Mouse (Mus musculus): Measurements from ENCODE around the gene Sytl1. TPM values are rescaled to one million over a fixed set of nuclear protein-coding genes. Genes with fewer than 3 reads are reported as not detected.

The Sytl1 gene
- polyA plus RNA-seq, 1 experiment from 2014 or later = 0.84 TPM

GRCm38 (mm10) chr4:133229582-133229981 is 33.3 kb downstream of the Sytl1 start:
- Histone ChIP-seq H3K4me2 (no peak overlapping the region), H3K27me3 (ENCODE audit: insufficient read depth, low read length) (no peaks in the 10 kb centered on the region), H3K9ac (no peak overlapping the region), H3K4me3 (ENCODE audit: low read depth, low read length) (no peak overlapping the region), H3K4me1 (ENCODE audit: insufficient read depth) (no peaks in the 10 kb centered on the region), H3K36me3 (ENCODE audit: insufficient read depth) (no peaks in the 10 kb centered on the region), H3K9me3 (ENCODE audit: low read depth, low read length) (no peaks in the 10 kb centered on the region), H3K27ac (ENCODE audit: low read depth) (no peak overlapping the region)
- ATAC-seq (ENCODE audit: insufficient read depth) (no peak), DNase-seq (no peak)
- WGBS = 75% methylated on average over 8 of the region's 8 CpGs
- TF ChIP-seq CTCF (IDR thresholded peaks at IDR 0.05; ENCODE audit: low read depth) = no peak

GRCm38 (mm10) chr4:133227636-133228035 is 35.3 kb downstream of the Sytl1 start:
- no peak for TF ChIP-seq CTCF (IDR thresholded peaks at IDR 0.05; ENCODE audit: low read depth)
- DNase-seq (no peak), ATAC-seq (ENCODE audit: insufficient read depth) (no peak)
- H3K9me3 ChIP-seq (ENCODE audit: low read depth, low read length) = no peaks in the 10 kb centered on the region
- H3K27ac ChIP-seq (ENCODE audit: low read depth) = no peak overlapping the region
- no peaks in the 10 kb centered on the region for H3K27me3 ChIP-seq (ENCODE audit: insufficient read depth, low read length)
- no peaks in the 10 kb centered on the region for H3K36me3 ChIP-seq (ENCODE audit: insufficient read depth)
- no peak overlapping the region for H3K4me3 ChIP-seq (ENCODE audit: low read depth, low read length)
- no peak overlapping the region for H3K4me2 ChIP-seq
- no peak overlapping the region for H3K9ac ChIP-seq
- 72% methylated on average over 8 of the region's 8 CpGs for WGBS
- H3K4me1 ChIP-seq (ENCODE audit: insufficient read depth) = no peaks in the 10 kb centered on the region

GRCm38 (mm10) chr4:133226073-133226472 is 36.8 kb downstream of the Sytl1 start:
- Histone ChIP-seq H3K4me2 (no peak overlapping the region), H3K4me1 (ENCODE audit: insufficient read depth) (no peaks in the 10 kb centered on the region), H3K27ac (ENCODE audit: low read depth) (no peak overlapping the region), H3K9me3 (ENCODE audit: low read depth, low read length) (no peaks in the 10 kb centered on the region), H3K36me3 (ENCODE audit: insufficient read depth) (no peaks in the 10 kb centered on the region), H3K9ac (no peak overlapping the region), H3K4me3 (ENCODE audit: low read depth, low read length) (no peak overlapping the region), H3K27me3 (ENCODE audit: insufficient read depth, low read length) (no peaks in the 10 kb centered on the region)
- no peak for DNase-seq
- WGBS = 59% methylated on average over 10 of the region's 10 CpGs
- TF ChIP-seq CTCF (IDR thresholded peaks at IDR 0.05; ENCODE audit: low read depth) = no peak
- ATAC-seq (ENCODE audit: insufficient read depth) = no peak

GRCm38 (mm10) chr4:133223875-133224274 is 39.0 kb downstream of the Sytl1 start:
- H3K9ac ChIP-seq = no peak overlapping the region
- WGBS = 45% methylated on average over 5 of the region's 5 CpGs

GRCm38 (mm10) chr4:133221701-133222100 is 41.2 kb downstream of the Sytl1 start:
- H3K9me3 ChIP-seq (ENCODE audit: low read depth, low read length) = no peaks in the 10 kb centered on the region
- DNase-seq (no peak), ATAC-seq (ENCODE audit: insufficient read depth) (no peak)
- no peak overlapping the region for H3K4me2 ChIP-seq
- H3K4me3 ChIP-seq (ENCODE audit: low read depth, low read length) = no peak overlapping the region
- no peaks in the 10 kb centered on the region for H3K27me3 ChIP-seq (ENCODE audit: insufficient read depth, low read length)
- 80% methylated on average over 8 of the region's 8 CpGs for WGBS
- TF ChIP-seq CTCF (IDR thresholded peaks at IDR 0.05; ENCODE audit: low read depth) = no peak
- H3K27ac ChIP-seq (ENCODE audit: low read depth) = no peak overlapping the region
- H3K4me1 ChIP-seq (ENCODE audit: insufficient read depth) = no peaks in the 10 kb centered on the region; the same call in 1 of the 2 replicates
- no peak overlapping the region for H3K9ac ChIP-seq
- no peaks in the 10 kb centered on the region for H3K36me3 ChIP-seq (ENCODE audit: insufficient read depth)

More at GRCm38 (mm10) chr4:133223875-133224274, 39.0 kb downstream of the Sytl1 start:
- TF ChIP-seq CTCF (IDR thresholded peaks at IDR 0.05; ENCODE audit: low read depth) = no peak
- no peaks in the 10 kb centered on the region for H3K27me3 ChIP-seq (ENCODE audit: insufficient read depth, low read length)
- no peaks in the 10 kb centered on the region for H3K9me3 ChIP-seq (ENCODE audit: low read depth, low read length)
- ATAC-seq (ENCODE audit: insufficient read depth) = no peak
- H3K4me1 ChIP-seq (ENCODE audit: insufficient read depth) = no peaks in the 10 kb centered on the region; the same call in 1 of the 2 replicates
- no peak overlapping the region for H3K4me2 ChIP-seq
- no peak overlapping the region for H3K4me3 ChIP-seq (ENCODE audit: low read depth, low read length)
- no peaks in the 10 kb centered on the region for H3K36me3 ChIP-seq (ENCODE audit: insufficient read depth)
- H3K27ac ChIP-seq (ENCODE audit: low read depth) = 0 out of 2 replicates have a peak overlapping the region, but pooled peaks have one; percentile 2
- DNase-seq = peak; percentile 50

- 3% methylated on average over 25 of the region's 25 CpGs for WGBS
- Histone ChIP-seq H3K27ac (ENCODE audit: low read depth) (no peak overlapping the region), H3K27me3 (ENCODE audit: insufficient read depth, low read length) (no peaks in the 10 kb centered on the region), H3K9ac (peak overlapping the region; percentile 49), H3K4me2 (peak overlapping the region; percentile 65), H3K4me3 (ENCODE audit: low read depth, low read length) (peak overlapping the region; percentile 35), H3K9me3 (ENCODE audit: low read depth, low read length) (no peaks in the 10 kb centered on the region), H3K36me3 (ENCODE audit: insufficient read depth) (no peaks in the 10 kb centered on the region), H3K4me1 (ENCODE audit: insufficient read depth) (no peaks in the 10 kb centered on the region; the same call in 1 of the 2 replicates)
- no peak for ATAC-seq (ENCODE audit: insufficient read depth)
- peak; percentile 72 for DNase-seq
- TF ChIP-seq CTCF (IDR thresholded peaks at IDR 0.05; ENCODE audit: low read depth) = no peak
Measured at GRCm38 (mm10) chr4:133220656-133221055, 42.3 kb downstream of the Sytl1 start.

GRCm38 (mm10) chr4:133218745-133219144 is 44.2 kb downstream of the Sytl1 start:
- H3K27me3 ChIP-seq (ENCODE audit: insufficient read depth, low read length) = peaks cover 4% of the 10 kb centered on the region; the same call in 1 of the 2 replicates
- no peak overlapping the region for H3K4me2 ChIP-seq
- H3K36me3 ChIP-seq (ENCODE audit: insufficient read depth) = no peaks in the 10 kb centered on the region
- TF ChIP-seq CTCF (IDR thresholded peaks at IDR 0.05; ENCODE audit: low read depth) = no peak
- no peak overlapping the region for H3K27ac ChIP-seq (ENCODE audit: low read depth)
- ATAC-seq (ENCODE audit: insufficient read depth) (no peak), DNase-seq (no peak)
- WGBS = 85% methylated on average over 3 of the region's 3 CpGs
- H3K9me3 ChIP-seq (ENCODE audit: low read depth, low read length) = no peaks in the 10 kb centered on the region
- no peak overlapping the region for H3K4me3 ChIP-seq (ENCODE audit: low read depth, low read length)
- no peak overlapping the region for H3K9ac ChIP-seq
- H3K4me1 ChIP-seq (ENCODE audit: insufficient read depth) = no peaks in the 10 kb centered on the region; the same call in 1 of the 2 replicates

Data from lung, embryonic 14.5 days (tissue).